Mouse (Mus musculus): ENCODE results near the gene Prr18. TPM values are rescaled to one million over a fixed set of nuclear protein-coding genes. Genes with fewer than 3 reads are reported as not detected.
A peak's percentile ranks its signal among the peaks of the same experiment; 100 is the strongest.

Gene Prr18
- total RNA-seq, 2 experiments from 2014 or later = 0.17 to 0.22 TPM

- peak in 1 of 2 experiments; percentile 22 for DNase-seq
- intact Hi-C loops (cut with DNase I) = no loop called here
These were observed 3.4 kb downstream of the Prr18 start for GRCm38 (mm10) chr17:8340407-8341359.

- intact Hi-C loops (cut with DNase I) = no loop called here
- no peak for DNase-seq
These were observed 4.2 kb downstream of the Prr18 start for GRCm38 (mm10) chr17:8341360-8341963.

DNA sequence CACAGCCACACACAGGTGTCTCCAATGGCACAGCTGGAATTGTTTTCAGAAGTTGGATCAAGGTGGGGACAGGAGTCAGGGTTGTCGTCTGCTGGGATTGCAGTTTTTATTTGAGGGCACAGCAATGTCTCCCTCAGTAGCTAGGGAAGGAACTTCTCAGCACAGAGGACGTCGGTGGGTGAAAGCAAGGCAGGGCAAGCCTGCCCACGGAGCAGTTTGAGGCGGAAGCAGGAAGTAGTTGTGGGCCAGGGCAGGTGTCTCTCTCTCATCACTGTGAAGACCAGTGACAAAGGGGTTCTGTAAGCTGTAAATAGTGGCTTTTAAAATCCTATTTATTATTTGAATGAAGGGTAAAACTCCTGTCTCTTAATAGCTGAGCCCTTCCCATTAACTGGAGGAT is 5.4 kb downstream of the Prr18 start:
- intact Hi-C loops (cut with DNase I) = no loop called here
- no peak for DNase-seq

DNA sequence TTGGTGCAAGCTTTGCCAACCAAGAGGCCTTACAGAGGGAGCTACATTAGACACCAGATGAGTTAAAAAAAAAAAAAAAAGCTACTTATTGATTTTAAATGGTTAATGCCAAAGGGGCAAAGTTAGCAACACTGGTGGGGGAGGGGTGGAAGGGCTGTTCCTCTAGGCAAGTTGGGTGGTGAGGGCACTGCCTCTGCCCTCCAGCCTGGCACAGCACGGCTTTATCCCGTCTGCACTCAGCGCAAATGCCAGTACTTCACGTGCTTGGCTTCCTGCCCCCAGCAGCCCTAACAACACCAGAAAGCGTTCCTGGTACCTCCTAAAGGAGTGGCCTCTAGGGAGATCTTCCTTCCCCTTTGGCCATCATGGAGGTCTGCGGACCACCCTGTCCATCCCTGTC is 6.2 kb downstream of the Prr18 start:
- DNase-seq = no peak
- intact Hi-C loops (cut with DNase I) = no loop called here

DNA sequence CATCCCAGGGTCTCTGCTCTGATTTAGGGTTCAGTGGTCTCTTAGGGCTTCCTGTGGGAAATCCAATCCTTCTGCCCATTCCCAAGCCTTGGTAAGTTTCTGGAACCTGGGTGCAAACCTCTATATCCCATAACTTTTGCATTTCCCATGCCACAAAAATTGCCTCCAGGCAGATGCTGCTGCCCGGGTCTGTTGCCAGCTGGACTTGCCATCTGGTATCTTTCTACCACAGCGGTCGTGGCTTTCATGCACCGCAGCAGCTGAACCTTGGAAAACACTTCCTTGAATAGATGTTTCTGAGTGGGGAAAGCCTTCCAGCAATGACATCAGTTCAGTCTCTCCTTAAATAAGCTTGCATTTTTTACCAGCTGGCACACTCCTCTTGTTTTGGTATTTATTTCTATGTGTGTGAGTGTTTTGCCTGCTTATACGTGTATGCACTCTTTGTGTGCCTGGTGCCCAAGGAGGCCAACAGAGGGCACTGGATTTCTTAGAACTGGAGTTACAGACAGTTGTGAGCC is 10.6 kb downstream of the Prr18 start:
- intact Hi-C loops (cut with DNase I) = no loop called here

DNA sequence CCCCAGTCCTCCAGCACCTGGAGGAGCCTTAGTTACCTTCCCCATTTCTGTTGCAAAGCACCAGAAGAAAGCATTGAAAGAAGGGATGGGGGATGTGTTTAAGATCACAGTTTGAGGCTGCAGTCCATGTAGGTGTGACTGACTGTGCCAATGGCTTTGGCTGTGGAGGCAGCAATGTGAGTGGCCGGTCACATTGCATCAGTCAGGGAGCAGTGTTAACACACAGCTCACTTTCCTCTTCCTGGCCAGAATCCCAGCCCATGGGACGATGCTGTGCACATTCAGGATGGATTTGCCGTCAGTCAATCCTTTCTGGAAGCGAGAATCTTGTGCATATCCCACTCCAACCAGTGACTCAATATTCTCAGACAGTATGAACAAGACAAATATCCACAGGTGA is 11.7 kb downstream of the Prr18 start:
- intact Hi-C loops (cut with DNase I) = no loop called here
- no peak for DNase-seq

More for the DNA sequence above, 10.6 kb downstream of the Prr18 start:
- DNase-seq = no peak

DNA sequence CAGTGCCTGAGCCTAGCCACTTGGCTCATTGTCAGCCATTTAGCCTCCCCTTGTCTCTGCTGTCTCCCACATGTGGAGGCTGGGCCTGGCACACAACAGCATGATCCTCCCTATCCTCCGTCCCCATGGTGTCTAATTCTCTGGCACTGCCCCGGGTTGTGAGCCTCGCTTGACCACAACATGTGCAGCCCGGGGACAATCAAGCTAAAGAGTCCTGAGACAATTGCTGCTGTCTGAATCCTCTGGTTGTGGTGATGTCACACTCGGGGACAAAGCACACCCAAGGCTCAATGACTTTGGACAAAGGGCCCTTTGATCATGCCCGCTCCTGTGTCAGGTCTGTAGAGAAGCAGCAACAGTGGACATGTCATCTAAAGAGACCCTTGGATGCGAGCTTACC is 13.8 kb downstream of the Prr18 start:
- intact Hi-C loops (cut with DNase I) = no loop called here
- DNase-seq = no peak

- no peak for DNase-seq
- intact Hi-C loops (cut with DNase I) = no loop called here
These were observed 18.4 kb downstream of the Prr18 start, which contains the start of gene T2 for GRCm38 (mm10) chr17:8355692-8356091. TSS of gene T2 (plus strand) at chr17:8355992.

DNA sequence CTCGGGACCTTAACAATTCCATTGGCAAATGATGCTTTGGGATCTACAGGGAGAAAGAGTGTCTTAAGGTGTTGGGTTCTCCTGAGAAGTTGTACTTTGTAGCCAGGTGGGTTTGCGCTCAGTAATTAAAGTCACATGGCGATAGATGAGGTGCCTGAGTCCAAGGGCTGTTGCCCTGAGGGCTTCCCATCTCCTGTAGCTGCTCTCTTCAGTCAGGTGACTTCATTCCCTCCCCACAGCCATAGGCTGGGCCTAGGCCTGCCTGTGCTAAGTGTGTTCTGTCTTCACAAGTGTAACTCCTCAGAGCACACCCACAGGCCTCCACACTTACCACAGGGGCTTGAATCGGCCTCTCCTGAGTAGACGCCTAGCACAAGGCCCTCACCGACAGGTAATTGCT is 20.2 kb downstream of the Prr18 start:
- intact Hi-C loops (cut with DNase I) = no loop called here
- DNase-seq = no peak

DNA sequence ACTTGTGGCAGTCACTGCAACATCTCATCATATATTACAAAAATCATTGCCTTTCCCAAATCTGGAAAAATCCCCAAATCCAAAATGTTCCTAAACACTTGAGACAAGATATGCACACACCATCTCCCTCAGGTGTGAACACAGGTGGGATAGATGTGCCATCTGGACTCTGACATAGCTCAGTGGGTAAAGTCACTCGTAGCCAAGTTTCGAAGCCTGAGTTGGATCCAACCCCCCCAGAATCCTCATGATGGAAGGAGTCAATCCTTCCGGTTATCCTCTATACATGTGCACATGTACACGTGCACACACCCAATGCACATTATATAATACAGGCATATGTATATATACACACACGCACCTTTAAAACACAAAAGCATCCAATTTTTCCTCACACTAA is 23.6 kb downstream of the Prr18 start:
- no peak for DNase-seq
- intact Hi-C loops (cut with DNase I) = no loop called here

GRCm38 (mm10) chr17:8361281-8362103 is 24.2 kb downstream of the Prr18 start:
- intact Hi-C loops (cut with DNase I) = no loop called here
- no peak for DNase-seq

DNA sequence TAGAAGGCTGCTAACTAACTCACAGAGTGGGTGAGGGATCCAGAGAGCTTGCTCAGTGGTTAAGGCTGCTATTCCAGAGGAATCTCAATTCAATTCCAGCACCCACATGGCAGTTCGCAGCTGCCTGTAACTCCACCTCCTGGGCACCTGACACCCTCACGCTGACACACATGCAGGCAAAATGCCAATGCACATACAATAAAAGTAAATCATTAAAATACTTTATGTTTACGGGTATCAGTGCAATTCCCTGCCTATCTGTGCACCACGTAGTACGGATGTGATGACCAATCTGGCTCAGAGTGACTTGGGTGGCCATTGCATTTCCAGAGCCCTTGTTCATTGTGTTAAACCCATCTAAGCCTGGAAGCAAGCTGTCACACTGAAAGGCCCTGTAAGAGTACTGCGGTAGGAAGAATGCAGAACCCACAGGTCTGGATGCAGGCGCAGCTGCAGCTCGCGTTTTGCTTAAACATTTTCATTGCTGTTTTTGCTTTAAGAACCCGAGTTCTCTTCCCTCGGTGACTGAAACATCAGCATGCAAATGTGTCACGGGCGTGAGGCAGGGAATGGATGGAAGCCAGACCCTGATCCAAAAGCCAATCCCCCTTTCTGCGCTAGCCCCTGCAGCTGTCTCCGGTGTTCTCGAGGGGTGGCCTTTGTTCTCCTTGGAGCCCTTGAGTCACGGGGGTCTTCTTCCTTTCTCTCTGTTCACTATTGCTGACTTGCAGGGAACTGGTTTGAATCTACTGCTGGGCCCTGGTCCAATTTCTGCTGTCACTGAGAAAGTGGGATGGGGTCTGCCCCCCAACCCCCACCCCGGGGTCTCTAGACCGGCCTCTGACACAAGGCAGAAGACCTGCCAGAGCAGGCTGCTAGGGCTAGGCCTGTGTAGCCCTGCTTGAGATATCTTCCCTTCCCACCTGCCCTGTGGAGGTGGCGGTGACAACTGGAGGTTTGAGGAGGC is 30.5 kb downstream of the Prr18 start:
- DNase-seq = no peak
- intact Hi-C loops (cut with DNase I) = no loop called here

- DNase-seq = no peak
- intact Hi-C loops (cut with DNase I) = no loop called here
These were observed 31.3 kb downstream of the Prr18 start for GRCm38 (mm10) chr17:8368570-8368969.

DNA sequence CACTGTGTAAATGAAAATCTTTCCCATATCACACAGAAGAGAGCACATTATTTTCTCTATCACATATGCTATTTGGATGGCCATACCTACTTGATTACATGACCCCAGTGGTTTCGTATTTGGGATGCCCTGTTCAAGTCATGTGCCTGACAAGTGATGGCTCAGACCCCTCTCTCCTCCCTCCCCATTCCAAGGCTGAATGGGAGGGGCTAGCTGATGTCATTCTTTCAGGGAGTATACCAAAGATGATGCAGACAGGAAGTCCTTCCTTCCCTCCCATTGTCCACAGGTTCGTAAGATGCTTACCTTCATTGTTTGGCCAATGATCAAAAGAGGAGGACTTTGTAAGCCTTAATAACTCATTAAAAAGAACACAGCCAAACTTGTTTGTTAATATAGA is 31.9 kb downstream of the Prr18 start:
- no peak for DNase-seq
- intact Hi-C loops (cut with DNase I) = no loop called here

DNA sequence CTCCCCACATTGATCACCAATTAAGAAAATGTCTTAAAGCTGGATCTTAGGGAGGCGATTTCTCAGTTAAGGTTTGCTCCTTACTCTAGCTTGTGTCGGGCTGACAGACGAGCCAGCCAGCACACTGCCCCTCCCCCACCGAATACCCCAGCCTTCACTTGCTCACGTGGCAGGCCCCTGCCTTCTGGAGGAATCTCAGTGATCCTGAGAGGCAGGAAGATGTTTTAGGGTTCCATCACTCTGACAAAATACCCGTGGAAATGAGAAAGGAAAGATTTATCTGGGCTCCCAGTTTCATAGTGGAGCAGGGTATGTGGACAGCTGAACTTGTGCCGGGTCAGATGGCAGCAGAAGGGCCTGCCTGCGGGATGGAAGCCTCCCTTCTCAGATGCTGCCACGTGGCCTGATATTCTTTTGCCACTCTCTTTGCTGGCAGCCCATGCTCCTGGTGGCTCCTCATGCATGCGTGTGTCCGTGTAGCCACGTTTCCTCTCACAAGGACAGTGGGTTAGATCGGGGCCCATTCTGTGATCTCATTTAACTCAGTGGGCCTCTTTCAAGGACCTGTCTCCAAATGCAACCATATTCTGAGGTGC is 33.5 kb downstream of the Prr18 start:
- DNase-seq = no peak
- intact Hi-C loops (cut with DNase I) = loop anchor here (2.0 kb wide), 1 partner anchor 114 kb away; no protein-coding TSS in a partner anchor

- intact Hi-C loops (cut with DNase I) = loop anchor here (1.0 to 2.0 kb wide), 3 partner anchors 61 to 115 kb away; partner anchors contain the start of gene Sft2d1
- peak; percentile 48 to 52 for DNase-seq
These were observed 34.6 kb downstream of the Prr18 start for GRCm38 (mm10) chr17:8371834-8372233.

DNA sequence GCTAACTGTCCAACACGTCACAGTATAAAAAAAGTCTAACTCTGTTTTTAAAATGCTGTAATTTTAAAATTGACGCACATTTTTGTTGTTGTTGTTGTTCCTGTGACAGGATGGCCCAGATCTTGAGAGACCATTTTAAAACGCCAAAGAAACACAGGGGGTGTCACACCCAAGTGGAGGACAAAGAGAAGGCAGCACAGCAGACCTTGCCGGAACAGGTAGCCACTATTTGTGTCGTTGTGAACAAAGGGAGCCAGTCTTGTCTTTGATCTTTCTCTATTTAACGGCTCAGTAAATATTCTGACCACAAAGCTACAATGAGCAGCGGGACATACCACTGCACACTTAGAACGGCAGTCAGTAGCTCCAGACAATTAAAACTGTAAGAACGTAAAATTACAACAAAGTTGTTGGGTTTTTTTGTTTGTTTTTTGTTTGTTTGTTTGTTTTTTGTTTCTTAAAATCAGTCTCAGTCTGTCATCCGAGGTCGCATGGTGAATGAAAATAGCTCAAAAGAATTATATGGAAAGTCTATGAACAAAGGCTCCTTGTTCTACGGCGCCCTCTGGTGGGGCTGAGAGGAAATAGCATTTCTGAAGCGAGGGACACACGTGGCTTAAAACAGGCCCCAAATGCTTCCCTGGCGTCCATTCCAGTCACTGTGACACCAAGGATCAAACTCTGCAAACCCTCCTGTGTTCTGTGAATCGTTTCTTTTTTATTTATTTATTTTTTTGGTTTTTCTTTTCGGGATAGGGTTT is 35.2 kb downstream of the Prr18 start:
- peak; percentile 71 to 83 for DNase-seq
- intact Hi-C loops (cut with DNase I) = loop anchor here (1.0 to 2.0 kb wide), 2 partner anchors 62 to 108 kb away; partner anchors contain the start of gene Sft2d1

DNA sequence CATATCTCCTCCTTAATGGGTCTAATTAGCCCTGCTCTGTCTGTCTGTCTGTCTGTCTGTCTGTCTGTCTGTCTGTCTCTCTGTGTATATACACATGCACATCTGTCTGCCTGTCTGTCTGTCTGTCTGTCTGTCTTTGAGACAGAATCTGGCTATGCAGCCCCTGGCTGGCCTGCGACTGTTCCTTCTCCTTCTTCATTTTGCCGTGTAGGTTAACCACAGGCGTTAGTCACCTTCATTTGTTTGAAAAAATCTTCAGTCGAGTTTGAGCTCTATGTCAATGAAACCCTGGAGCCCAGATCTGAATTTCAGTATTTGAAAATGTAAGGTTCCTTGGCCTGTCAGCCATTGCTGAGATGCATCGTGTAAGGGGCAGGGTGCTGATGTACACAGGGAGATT is 40.0 kb downstream of the Prr18 start:
- intact Hi-C loops (cut with DNase I) = no loop called here
- no peak for DNase-seq

Data from heart, postnatal 36 days (tissue).